Mouse (Mus musculus): Measurements from ENCODE around the gene Lgr5. TPM values are rescaled to one million over a fixed set of nuclear protein-coding genes. Genes with fewer than 3 reads are reported as not detected.

Gene Lgr5
- polyA plus RNA-seq, 1 experiment from 2014 or later = 4.8 TPM

- Histone ChIP-seq H3K27me3 (replicated peaks) (no peaks in the 10 kb centered on the region), H3K4me2 (replicated peaks) (no peak overlapping the region), H3K9me3 (0 out of 2 replicates have a peak, but pooled peaks cover 3% of the 10 kb centered on the region), H3K36me3 (no peaks in the 10 kb centered on the region), H3K4me1 (no peaks in the 10 kb centered on the region), H3K9ac (no peak overlapping the region), H3K27ac (no peak overlapping the region), H3K4me3 (no peak overlapping the region)
- ATAC-seq (ENCODE audit: low FRiP score, low read depth) = no peak
- 89% methylated on average over 5 of the region's 5 CpGs for WGBS
Measured at GRCm38 (mm10) chr10:115563961-115564360, 23.6 kb downstream of the Lgr5 start.

- Histone ChIP-seq H3K9ac (no peak overlapping the region), H3K27ac (no peak overlapping the region), H3K9me3 (0 out of 2 replicates have a peak, but pooled peaks cover 3% of the 10 kb centered on the region), H3K4me3 (no peak overlapping the region), H3K4me1 (no peaks in the 10 kb centered on the region), H3K36me3 (no peaks in the 10 kb centered on the region), H3K4me2 (replicated peaks) (no peak overlapping the region), H3K27me3 (replicated peaks) (no peaks in the 10 kb centered on the region)
- ATAC-seq (ENCODE audit: low FRiP score, low read depth) = no peak
- 91% methylated on average over 4 of the region's 4 CpGs for WGBS
Measured at GRCm38 (mm10) chr10:115562911-115563686, 24.5 kb downstream of the Lgr5 start.

GRCm38 (mm10) chr10:115561136-115561880, 26.3 kb downstream of the Lgr5 start:
- Histone ChIP-seq H3K27ac (no peak overlapping the region), H3K4me2 (replicated peaks) (no peak overlapping the region), H3K27me3 (replicated peaks) (no peaks in the 10 kb centered on the region), H3K9me3 (no peaks in the 10 kb centered on the region), H3K9ac (no peak overlapping the region), H3K36me3 (no peaks in the 10 kb centered on the region), H3K4me1 (peaks cover 8% of the 10 kb centered on the region), H3K4me3 (no peak overlapping the region)
- no peak for ATAC-seq (ENCODE audit: low FRiP score, low read depth)
- WGBS = 70% methylated on average over 12 of the region's 12 CpGs

GRCm38 (mm10) chr10:115556738-115557242, 30.8 kb downstream of the Lgr5 start:
- Histone ChIP-seq H3K27ac (no peak overlapping the region), H3K4me1 (peaks cover 8% of the 10 kb centered on the region), H3K9me3 (no peaks in the 10 kb centered on the region), H3K4me2 (replicated peaks) (peak overlapping the region; percentile 36), H3K27me3 (replicated peaks) (no peaks in the 10 kb centered on the region), H3K36me3 (no peaks in the 10 kb centered on the region), H3K9ac (no peak overlapping the region), H3K4me3 (no peak overlapping the region)
- WGBS = 16% methylated on average over 12 of the region's 12 CpGs
- ATAC-seq (ENCODE audit: low FRiP score, low read depth) = peak; percentile 63

DNA sequence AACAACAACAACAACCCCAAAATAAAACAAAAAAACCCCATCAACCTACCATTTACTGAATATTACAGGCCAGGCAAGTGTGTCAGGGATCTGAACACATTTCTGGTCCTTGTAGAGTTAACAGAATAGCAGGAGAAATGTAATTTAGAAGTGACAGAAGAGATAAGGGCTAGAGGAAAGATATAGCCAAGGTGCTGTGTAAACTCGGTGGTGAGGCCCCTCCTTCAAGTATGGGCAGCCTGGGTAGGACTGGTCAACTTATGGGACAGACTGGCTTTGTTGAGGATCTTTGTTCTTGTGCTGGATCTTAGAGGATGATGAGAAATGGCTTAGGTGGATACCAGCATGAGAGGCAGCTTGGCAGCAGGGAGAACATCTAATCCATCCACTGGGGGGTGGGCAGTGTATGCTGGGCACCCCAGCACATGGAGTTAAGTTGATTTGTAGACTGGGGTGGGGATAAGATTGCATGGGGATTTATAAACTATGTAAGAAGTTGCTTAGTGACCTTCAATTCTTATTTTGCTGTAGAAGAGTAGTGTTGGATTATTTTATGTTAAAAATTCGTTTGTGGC, 32.3 kb downstream of the Lgr5 start:
- H3K36me3 ChIP-seq = no peaks in the 10 kb centered on the region
- H3K4me2 ChIP-seq (replicated peaks) = no peak overlapping the region
- no peak overlapping the region for H3K4me3 ChIP-seq
- H3K4me1 ChIP-seq = peaks cover 8% of the 10 kb centered on the region
- no peaks in the 10 kb centered on the region for H3K27me3 ChIP-seq (replicated peaks)
- no peaks in the 10 kb centered on the region for H3K9me3 ChIP-seq
- H3K27ac ChIP-seq = no peak overlapping the region
- no peak for ATAC-seq (ENCODE audit: low FRiP score, low read depth)
- no peak overlapping the region for H3K9ac ChIP-seq
- 62% methylated on average over 2 of the region's 2 CpGs for WGBS

GRCm38 (mm10) chr10:115553352-115554113, 34.0 kb downstream of the Lgr5 start:
- H3K9me3 ChIP-seq = no peaks in the 10 kb centered on the region
- no peak overlapping the region for H3K4me2 ChIP-seq (replicated peaks)
- H3K4me3 ChIP-seq = no peak overlapping the region
- H3K27me3 ChIP-seq (replicated peaks) = no peaks in the 10 kb centered on the region
- 59% methylated on average over 11 of the region's 11 CpGs for WGBS
- no peaks in the 10 kb centered on the region for H3K36me3 ChIP-seq
- no peak for ATAC-seq (ENCODE audit: low FRiP score, low read depth)
- H3K9ac ChIP-seq = no peak overlapping the region
- H3K27ac ChIP-seq = no peak overlapping the region
- H3K4me1 ChIP-seq = peaks cover 8% of the 10 kb centered on the region

DNA sequence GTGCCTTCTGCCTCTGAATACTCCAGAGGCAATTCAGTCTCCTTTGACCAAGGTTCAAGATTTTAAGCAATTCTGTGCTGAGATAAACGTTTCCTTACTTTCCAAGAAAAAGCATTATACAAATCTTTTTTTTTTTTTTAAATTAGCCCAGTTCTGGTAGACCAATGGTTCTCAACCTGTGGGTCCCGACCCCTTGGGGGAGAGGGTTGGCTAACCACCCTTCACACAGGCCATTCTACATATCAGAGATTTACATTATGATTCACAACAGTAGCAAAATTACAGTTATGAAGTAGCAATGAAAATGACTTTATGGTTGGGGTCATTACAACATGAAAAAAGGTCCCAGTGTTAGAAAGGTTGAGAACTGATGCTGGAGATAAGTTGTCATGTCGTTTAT, 36.5 kb downstream of the Lgr5 start:
- H3K27ac ChIP-seq = no peak overlapping the region
- no peak overlapping the region for H3K4me3 ChIP-seq
- no peak overlapping the region for H3K4me2 ChIP-seq (replicated peaks)
- 79% methylated on average over 3 of the region's 3 CpGs for WGBS
- no peaks in the 10 kb centered on the region for H3K9me3 ChIP-seq
- no peak for ATAC-seq (ENCODE audit: low FRiP score, low read depth)
- H3K27me3 ChIP-seq (replicated peaks) = no peaks in the 10 kb centered on the region
- H3K36me3 ChIP-seq = no peaks in the 10 kb centered on the region
- no peak overlapping the region for H3K9ac ChIP-seq
- H3K4me1 ChIP-seq = no peaks in the 10 kb centered on the region

GRCm38 (mm10) chr10:115550253-115550652, 37.3 kb downstream of the Lgr5 start:
- no peak overlapping the region for H3K4me3 ChIP-seq
- no peaks in the 10 kb centered on the region for H3K9me3 ChIP-seq
- H3K27ac ChIP-seq = no peak overlapping the region
- 76% methylated on average over 7 of the region's 7 CpGs for WGBS
- ATAC-seq (ENCODE audit: low FRiP score, low read depth) = no peak
- H3K4me2 ChIP-seq (replicated peaks) = no peak overlapping the region
- H3K27me3 ChIP-seq (replicated peaks) = no peaks in the 10 kb centered on the region
- H3K36me3 ChIP-seq = no peaks in the 10 kb centered on the region
- no peak overlapping the region for H3K9ac ChIP-seq
- H3K4me1 ChIP-seq = no peaks in the 10 kb centered on the region

DNA sequence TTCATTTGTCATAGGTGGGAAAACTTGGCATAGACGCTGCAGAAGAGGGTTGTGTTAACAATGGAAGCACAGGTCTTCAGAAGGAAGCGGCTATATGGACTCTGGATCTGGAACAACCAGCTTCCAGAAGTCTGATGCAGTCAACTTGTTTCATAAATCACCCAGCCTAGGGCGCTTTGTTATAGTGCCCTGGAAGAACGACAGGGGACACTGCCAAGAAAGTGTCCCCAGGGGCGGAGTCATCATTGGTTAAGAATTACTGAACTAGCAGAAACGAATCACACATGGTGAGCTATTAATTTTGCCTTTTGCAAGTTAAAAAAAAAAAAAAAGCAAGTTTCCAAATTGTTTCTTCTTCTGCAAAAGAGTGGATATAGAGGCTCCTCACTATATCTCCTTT, 44.7 kb downstream of the Lgr5 start:
- no peak for ATAC-seq (ENCODE audit: low FRiP score, low read depth)
- H3K36me3 ChIP-seq = no peaks in the 10 kb centered on the region
- WGBS = 80% methylated on average over 6 of the region's 6 CpGs
- no peak overlapping the region for H3K27ac ChIP-seq
- H3K9me3 ChIP-seq = no peaks in the 10 kb centered on the region
- H3K4me2 ChIP-seq (replicated peaks) = no peak overlapping the region
- no peaks in the 10 kb centered on the region for H3K27me3 ChIP-seq (replicated peaks)
- H3K4me3 ChIP-seq = no peak overlapping the region
- no peaks in the 10 kb centered on the region for H3K4me1 ChIP-seq
- no peak overlapping the region for H3K9ac ChIP-seq

GRCm38 (mm10) chr10:115530746-115531145, 56.8 kb downstream of the Lgr5 start:
- no peak overlapping the region for H3K9ac ChIP-seq
- H3K9me3 ChIP-seq = no peaks in the 10 kb centered on the region
- WGBS = 76% methylated on average over 2 of the region's 2 CpGs
- no peak overlapping the region for H3K4me2 ChIP-seq (replicated peaks)
- no peak for ATAC-seq (ENCODE audit: low FRiP score, low read depth)
- H3K36me3 ChIP-seq = no peaks in the 10 kb centered on the region
- H3K4me1 ChIP-seq = no peaks in the 10 kb centered on the region
- H3K4me3 ChIP-seq = no peak overlapping the region
- H3K27me3 ChIP-seq (replicated peaks) = no peaks in the 10 kb centered on the region
- no peak overlapping the region for H3K27ac ChIP-seq

- no peaks in the 10 kb centered on the region for H3K9me3 ChIP-seq
- no peaks in the 10 kb centered on the region for H3K36me3 ChIP-seq
- H3K4me1 ChIP-seq = no peaks in the 10 kb centered on the region
- no peak overlapping the region for H3K27ac ChIP-seq
- no peak overlapping the region for H3K4me3 ChIP-seq
- no peak for ATAC-seq (ENCODE audit: low FRiP score, low read depth)
- H3K9ac ChIP-seq = no peak overlapping the region
- H3K4me2 ChIP-seq (replicated peaks) = no peak overlapping the region
- H3K27me3 ChIP-seq (replicated peaks) = no peaks in the 10 kb centered on the region
- WGBS = 86% methylated on average over 12 of the region's 12 CpGs
Measured at GRCm38 (mm10) chr10:115529768-115530167, 57.8 kb downstream of the Lgr5 start.

GRCm38 (mm10) chr10:115528892-115529291, 58.7 kb downstream of the Lgr5 start:
- Histone ChIP-seq H3K9ac (no peak overlapping the region), H3K4me2 (replicated peaks) (no peak overlapping the region)

More at GRCm38 (mm10) chr10:115528892-115529291, 58.7 kb downstream of the Lgr5 start:
- Histone ChIP-seq H3K27me3 (replicated peaks) (no peaks in the 10 kb centered on the region), H3K27ac (no peak overlapping the region), H3K9me3 (no peaks in the 10 kb centered on the region), H3K4me3 (no peak overlapping the region), H3K36me3 (no peaks in the 10 kb centered on the region), H3K4me1 (no peaks in the 10 kb centered on the region)
- no peak for ATAC-seq (ENCODE audit: low FRiP score, low read depth)
- 66% methylated on average over 4 of the region's 4 CpGs for WGBS

All from neural tube, embryonic 12.5 days (tissue).